Mouse (Mus musculus) granulocyte monocyte progenitor cell, adult 5-6 weeks (primary cell): ENCODE results near the gene Sowaha. TPM values are rescaled to one million over a fixed set of nuclear protein-coding genes. Genes with fewer than 3 reads are reported as not detected.

Experiments
- ATAC-seq: replicated peaks from 2 replicates; pipeline ENCODE4 v1.8.0; 2016; ENCODE audit warnings: mild to moderate bottlenecking, moderate TSS enrichment, inconsistent platforms; ENCODE audit not compliant: poor library complexity, severe bottlenecking
- total RNA-seq, 2 experiments: library from RNA; stranded (forward) in 1 of 2; stranded (reverse) in 1 of 2; fragments of 200-712, 200-1000 nt in 1 of 2; fragments of >200 nt in 1 of 2; fragmentation: Nextera tagmentation in 1 of 2; gene quantifications; 2 replicates each; pipeline ENCODE4 v1.2.3; 2014 to 2017

The Sowaha gene
- total RNA-seq, 2 experiments from 2014 or later = not detected

DNA sequence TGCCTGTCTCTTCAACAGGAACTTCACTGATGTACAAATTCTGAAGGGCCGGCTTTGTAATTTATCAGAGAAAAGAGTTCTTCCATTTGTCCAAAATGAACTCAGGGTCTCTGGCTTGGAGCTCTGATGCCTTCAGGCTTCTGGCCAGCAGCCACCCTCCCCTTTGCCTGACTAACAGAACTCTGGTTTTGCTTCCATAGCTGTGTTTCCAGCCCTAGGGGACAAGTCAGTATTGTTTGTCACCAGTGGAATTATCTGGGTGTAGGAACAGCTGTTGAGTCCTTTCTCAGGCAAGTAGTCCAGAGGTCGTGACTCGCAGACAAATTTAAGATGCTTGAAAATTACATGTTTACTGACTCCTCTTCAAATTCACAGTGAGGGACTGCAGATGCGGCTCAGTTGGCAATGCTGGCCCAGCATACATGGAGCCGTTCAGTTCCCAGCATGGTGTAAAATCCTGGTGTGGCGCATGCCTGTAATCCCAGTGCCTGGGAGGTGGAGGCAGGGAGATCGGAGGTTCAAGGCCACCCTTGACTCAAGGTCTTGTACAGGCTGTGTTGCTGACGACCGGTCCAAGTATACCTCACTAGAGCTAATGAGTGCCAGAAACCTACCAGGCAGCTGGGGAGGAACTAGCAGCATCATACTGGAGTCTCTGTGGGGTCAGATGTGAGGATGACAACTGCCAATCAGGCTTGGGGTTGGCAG lies 27.2 kb upstream of the Sowaha start:
- ATAC-seq = no peak

DNA sequence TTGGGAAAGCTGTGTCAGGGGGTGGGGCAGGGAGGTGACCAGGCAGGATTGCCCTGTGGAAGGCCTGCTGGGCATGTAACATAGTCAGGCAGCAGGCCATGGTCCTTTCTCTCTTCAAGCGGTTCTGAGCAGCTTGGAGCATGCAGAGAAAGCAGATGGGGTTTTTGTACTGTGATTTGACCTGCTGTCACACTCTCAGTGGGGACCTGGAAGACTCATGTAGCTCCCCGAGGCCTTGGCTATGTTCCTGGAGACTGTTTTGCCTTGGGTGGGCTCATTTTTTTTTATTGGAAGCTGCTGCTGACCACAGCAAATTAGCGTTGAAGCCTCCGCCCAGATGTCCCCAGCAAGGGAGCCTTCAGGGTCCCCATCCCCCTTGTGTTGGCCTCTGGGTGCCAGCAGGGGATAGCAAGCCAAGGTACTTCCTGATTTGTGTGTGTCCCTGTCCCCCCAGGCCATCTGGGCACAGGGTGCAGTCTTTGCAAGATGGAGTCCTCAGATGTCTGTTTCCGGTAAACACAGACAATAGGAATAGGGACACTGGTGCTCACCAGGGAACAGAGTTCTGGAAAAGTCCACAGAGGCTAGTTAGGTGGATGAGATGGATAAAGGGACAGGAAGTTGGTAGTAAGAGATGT lies 25.1 kb upstream of the Sowaha start:
- no peak for ATAC-seq

DNA sequence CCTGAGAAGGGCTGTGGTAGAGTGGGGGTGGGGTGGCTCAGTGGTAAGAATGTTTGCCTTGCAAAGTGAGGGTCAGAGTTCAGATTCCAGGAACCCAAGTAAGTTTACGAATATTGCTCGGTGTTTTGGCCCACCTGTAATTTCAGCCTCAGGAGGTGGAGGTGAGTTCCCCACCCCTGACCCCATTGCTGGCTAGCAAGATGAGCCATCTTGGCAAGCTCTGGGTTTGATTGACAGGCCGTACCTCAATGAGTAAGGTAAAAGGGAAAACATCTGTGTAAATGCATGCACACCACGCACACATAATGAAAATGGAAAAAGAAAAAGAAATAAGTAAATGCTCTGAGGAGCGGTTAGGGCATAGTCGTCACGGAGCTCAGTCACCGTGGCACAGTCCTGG lies 24.3 kb upstream of the Sowaha start:
- no peak for ATAC-seq

DNA sequence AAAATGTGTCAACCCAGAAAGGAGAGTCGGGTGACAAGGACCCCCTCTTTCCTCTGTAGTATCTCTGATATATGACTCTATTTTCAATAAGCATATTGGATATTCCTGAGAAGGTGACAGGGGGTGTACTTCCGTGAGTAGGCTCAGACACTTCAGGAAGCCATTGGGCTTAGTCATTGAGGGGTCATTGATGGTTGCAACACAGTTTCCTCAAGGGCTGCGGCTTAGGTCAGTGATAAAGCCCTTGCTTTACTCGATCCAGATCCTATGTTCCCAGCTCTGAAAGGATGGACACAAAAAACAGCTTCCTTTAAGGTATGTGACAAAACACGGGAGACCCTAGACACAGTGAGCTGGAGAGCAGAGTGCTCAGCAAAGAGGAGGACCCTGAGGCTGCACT lies 23.7 kb upstream of the Sowaha start:
- ATAC-seq = peak; percentile 76

DNA sequence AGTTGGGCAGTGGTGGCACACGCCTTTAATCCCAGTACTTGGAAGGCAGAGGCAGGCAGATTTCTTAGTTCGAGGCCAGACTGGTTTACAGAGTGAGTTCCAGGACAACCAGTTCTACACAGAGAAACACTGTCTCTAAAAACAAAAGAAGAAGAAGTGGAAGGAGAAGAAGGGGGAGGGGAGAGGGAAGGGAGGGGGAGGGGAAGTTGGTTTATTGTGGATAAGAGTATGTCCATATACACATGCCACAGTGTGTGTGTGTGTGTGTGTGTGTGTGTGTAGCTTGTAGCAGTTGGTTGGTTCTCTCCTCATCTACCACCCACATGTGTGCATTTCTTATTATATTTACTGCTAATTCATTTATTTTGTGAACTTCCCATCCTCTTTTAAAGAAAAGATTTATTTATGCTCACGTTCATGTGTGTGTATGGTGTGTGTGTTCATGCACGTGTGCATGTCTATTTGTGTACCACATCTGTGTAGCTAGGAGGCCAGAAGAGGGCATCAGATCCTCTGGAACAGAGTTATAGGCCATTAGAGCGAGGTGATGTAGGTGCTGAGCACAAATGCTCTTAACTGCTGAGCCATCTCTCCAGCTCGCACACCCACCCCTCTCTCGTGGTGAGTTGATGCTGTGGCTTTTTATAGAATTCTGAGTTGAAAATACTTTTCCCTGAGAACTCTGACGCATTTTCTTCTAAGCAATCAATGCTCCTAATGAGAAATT lies 22.1 kb upstream of the Sowaha start:
- no peak for ATAC-seq

DNA sequence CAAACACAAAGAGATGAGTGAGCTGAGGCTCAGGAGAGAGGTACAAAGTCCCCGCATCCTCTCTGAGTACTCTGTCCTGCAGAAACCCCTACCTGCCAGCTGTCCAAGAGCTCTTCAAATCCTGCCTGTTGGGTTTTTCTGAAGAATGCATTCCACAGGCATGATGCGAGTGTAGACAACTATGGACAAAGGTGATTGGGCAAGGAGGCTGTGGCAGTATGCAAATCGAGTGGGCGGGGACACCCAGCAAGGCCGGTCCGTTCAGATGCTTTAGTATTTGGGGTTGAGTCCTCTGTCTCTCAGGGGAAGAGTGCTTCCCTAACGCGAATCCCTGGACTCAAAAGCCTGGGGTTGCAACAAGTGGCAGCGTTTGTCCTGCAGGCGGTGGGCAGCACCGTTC lies 20.5 kb upstream of the Sowaha start:
- peak; percentile 67; the same call in 1 of the 2 replicates for ATAC-seq

DNA sequence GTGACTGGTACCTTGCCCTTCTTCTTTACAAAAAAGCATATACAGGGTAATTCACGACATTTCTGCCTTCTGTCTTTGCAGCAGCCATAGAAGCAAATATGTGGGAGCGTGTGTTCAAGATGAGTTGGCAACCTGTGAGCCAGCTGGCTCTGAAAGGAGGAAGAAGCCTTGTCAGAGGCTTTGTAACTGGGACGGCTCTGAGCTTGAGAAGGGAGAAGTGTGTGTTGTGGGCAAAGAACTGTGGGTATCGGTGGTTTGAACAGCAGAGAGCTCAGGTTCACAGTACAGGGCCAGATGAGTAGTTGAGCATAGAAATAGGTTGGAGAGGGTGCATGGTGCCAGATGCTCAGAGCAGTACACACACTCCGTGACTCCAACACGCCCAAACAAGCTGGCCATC lies 16.9 kb upstream of the Sowaha start:
- peak; percentile 48 for ATAC-seq

DNA sequence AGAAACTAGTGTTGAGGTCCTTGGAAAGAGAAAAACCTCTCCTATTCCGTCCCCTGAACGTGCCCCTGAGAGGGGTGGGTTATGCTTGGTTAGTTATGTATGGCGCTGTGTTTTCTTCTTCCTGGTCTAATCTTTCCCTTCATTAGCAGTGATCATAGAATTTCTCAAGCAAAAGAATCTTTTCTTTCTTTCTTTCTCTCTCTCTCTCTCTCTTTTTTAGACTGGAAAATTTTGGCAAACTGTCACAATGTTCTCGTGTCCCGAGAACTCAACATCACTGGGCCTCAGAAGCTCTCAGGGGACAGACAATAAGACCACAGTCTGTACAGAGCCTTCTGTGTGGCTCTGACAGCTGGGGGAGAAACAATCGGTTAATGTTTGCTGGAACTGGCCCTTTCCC lies 15.3 kb upstream of the Sowaha start:
- ATAC-seq = no peak

DNA sequence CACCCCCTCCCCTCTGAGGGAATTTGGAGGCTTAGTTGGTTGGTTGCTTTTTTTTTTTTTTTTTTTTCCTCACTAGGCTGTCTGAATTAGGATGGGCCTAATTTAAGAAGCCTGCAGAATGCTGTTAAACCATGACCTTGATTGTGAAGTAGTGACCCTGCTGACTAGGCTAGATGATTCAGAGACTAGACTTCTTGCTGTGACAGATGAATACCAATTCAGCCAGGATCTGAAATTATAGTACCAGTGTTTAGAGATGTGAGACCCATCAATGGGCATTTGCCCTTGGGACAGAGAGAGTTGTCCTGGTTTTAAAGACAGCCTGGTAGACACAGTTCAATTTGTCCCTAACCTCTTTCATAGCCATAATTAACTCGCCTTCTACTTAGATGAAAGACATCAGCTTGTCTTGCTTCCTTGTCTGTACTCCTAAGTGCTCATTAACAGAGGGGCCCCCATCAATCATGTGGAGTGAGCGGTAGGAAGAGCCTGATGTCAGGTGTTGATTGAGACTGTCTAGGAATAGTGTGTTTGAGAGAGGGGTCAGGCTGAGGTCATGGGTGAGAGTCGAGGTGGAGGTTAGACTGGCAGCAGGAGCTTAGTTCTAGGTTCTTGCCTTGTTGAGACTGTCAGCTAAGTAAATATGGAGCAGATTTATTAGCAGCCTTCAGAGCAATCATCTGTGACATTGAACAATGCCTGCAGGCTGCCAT lies 13.3 kb upstream of the Sowaha start:
- ATAC-seq = no peak

DNA sequence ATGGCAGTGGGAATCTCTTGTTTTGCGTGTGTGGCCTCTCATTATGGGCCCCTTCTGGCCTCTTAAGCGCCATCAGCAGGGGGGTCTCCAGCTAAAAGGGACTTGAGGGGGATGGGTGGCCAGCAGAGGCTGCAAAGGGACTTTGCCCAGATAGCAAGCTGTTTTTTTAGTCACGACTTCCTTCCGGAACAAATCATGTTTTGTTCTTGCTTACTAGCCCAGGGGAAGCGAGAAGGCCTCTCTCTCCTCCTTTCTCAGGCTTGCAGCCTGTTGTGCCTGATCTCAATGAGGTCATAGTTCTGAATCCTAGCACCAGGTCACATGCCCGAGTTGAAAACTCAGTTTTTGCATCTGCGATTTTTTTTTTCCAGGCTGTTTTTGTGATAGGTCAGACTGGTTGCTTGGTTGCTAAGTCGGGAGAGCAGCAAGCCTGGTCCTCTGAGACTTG lies 11.9 kb upstream of the Sowaha start:
- ATAC-seq = no peak

DNA sequence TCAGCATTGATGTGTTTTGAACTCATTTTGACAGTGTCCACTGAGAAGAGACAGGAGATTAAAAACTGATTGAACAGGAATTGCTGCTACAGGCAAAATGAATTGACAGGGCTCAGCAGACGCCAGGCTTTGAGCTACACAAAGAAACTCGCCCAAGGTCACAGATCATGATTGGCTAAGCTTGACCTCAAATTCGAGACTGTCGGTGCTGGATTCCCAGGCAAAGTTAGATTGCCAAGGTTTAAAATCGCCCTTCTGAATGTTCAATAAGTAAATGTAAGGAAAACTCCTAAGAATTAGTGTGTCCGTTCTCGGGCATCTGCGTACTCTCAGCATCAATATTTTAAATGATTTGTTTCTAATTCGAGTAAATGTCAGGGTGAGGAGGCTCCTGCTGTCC lies 9.3 kb upstream of the Sowaha start:
- ATAC-seq = no peak

DNA sequence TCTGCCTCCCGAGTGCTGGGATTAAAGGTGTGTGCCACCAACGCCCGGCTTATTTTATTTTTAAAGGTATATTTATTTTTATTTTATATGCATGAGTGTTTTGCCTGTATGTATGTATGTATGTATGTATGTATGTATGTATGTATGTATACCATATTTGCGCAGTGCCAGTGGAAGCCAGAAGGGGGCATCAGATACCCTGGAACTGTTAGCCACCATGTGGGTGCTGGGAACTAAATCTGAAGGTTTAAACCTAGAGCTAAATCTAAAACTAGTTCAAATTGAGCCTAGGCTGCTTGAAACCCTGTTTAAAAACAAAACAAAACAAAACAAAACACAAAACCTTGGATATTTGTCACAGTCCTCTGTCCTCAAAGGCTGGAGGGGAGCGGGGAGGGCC lies 8.9 kb upstream of the Sowaha start:
- ATAC-seq = no peak

DNA sequence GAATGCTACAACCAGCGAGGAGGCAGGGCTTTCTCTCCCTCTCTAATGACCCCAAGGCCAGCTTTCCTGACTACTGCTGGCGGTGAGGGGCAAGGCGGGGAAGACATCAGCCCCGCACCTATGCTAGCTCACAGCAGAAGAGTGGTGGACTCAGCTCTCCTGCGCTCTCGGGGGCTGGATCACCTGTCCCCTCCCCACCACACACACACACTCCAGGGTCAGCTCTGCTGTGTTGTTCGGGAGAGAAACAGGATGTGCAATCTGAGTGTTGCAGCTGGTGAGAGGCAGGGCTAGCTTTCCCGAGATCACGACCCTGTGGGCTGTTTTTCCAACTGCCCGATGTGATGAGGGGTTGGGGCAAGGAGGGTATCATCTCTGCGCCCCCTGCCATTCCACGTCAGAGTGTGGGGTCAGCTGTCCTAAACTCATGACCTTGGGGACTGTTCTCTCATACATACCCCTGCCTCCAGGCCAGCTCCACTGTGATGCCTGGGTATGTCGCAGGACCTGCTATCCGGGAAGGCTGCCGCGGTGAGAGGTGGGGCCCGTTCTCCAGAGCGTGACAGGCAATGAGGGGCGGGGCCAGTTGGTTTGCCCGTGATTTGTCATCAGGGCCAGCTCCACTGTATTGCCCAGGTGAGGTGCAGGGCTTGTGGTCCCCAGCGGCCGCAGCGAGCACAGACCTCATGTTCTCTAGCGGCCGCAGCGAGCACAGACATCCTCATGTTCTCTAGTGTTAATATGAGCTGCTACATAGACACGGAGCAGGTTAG lies 6.9 kb upstream of the Sowaha start:
- peak; percentile 30 for ATAC-seq

DNA sequence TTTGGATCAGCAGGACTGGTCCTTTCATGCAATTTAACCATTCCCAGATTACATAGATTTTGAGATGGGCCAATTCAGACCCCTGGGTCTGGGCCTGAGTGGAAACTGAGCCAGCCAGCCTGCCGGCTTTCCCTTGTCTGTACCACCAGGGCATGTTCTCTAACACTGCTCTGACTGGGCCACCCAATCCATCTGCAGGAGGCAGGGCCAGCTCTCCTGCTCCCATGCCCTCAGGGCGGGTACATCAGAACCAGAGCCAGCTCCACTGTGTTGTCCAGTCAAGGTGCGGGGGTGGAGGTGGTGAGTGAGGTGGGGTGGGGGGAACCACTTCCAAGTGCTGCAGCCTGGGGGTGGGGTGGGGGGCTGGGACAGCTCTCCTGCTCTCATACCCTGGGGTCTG lies 6.3 kb upstream of the Sowaha start:
- ATAC-seq = no peak

DNA sequence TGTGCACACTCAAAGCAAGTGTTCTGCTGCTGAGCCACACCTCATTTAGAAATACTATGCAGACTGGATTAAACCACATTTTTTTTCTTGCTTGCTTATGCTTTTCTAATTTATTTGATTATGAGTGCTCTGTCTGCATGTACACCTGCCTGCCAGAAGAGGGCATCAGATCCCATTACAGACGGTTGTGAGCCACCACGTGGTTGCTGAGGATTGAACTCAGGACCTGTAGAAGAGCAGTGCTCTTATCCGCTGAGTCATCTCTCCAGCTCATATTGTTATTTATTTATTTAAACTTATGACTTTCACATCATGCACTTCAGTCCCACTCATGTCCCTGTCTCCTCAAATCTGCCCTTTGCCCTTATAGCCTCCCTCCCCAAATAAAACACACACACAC lies 5.6 kb upstream of the Sowaha start:
- no peak for ATAC-seq

DNA sequence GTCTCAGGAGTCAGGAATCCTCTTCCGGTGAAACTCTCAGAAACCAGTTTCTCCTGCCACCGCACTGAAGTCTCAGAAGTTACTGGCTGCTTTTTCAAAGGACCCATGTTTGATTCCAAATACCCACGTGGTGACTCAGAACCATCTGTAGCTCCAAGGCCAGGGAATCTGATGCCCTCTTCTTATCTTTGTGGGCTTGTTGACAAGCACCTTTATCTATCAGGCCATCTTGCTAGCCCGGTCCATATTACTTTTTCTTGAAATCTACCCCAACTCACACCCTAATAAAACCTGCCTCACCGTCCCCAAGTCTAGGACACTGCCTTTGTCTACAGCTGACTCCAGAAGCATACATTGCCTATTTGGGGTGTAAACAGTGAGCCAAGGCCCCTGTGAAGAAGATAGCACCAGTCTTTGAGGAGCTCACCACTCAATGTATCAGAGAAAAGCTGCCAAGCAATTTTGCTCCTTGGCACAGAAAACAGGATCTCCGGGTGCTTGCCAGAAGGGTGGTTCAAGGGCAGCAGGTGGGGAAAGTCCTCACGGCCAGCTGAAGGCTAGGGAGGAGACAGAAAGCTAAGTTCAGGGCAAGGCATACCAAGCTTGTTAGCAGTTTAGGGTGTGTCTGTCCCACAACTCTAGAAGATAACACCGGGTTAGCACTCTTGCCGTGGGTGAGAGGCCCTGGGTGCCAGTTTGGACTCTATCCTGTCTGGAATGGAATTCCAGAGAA lies 3.3 kb upstream of the Sowaha start:
- no peak for ATAC-seq

DNA sequence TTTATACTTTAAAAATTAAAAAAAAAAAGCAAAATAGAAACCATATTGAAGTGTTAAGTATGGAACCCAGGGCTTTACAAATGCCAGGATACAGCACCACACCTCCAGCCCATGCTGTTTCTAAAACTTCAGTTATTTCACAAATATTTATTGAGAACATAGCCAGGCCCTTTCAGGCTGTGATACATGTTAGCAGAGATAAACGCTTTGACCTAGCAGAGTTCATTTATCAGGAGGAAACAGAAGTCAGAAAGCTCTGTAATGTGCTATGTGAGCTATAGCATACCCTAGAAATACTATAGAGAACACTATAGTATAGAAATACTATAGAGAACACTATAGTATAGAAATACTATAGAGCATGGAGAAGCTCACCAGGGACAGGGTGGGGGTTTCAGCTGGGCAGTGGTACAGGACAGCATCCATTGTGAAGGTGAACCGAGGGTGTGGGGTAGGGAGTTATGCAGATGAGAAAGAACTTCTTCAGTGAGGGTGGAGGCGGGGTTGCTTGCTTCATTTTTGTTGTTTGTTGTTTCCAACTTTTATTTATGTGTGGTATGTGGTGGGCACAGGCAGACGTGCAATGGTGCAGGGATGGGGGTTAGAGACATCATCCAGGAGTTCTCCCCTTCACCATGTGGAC lies 1.1 kb upstream of the Sowaha start:
- no peak for ATAC-seq

DNA sequence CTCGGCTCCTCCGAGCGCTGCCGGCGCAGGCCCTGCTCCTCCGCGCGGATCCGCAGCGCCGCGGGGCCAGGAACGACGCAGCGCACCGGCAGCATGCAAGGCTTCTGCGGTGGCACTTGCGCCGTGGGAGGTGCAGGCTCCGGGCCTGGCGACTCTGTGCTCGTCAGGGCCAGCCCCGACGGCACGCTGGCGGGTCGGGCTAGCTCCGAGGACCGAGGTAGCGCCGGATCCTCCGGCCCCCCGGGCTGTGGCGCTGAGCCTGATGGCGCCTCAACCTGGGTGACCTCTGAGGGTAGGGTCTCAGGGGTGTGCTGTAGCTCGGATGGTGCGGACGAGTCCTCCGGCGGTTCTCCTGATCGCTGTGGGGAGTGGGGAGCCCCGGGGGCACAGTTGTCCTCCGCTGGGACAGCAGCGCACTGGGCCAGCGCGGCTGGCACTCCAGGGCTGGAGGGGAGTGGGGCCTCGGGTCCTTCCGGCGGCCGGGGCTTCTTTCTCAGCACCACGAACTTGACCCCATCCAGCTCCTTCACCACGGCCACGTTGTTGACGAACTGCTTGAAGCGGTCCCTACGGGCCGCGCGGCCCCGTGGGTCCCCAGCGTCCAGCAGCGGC lies 797 bp downstream of the Sowaha start:
- ATAC-seq = no peak; the same call in 1 of the 2 replicates
